ENCODE assay signal across 7 mouse cellular contexts in genomic region chr13:37826994-37827262, GRCm38 (mm10). TPM values are rescaled to one million over a fixed set of nuclear protein-coding genes. Genes with fewer than 3 reads are reported as not detected.
DNase-seq lines count a peak whose midpoint lies in the region; ATAC-seq lines count a peak whose summit lies in the region.

No protein-coding gene starts in this region.

- peak overlapping the region; percentile 95 for H3K4me3 ChIP-seq in lung, embryonic 16.5 days (ENCODE audit: low read length)
- peak overlapping the region; percentile 85 for H3K4me3 ChIP-seq in forebrain, embryonic 10.5 days
- peak overlapping the region; percentile 82 for H3K4me3 ChIP-seq in limb, embryonic 13.5 days
- H3K4me3 ChIP-seq in stomach, embryonic 15.5 days (replicated peaks) = peak overlapping the region; percentile 89

- H3K27me3 ChIP-seq in lung, embryonic 16.5 days (ENCODE audit: control insufficient read depth, insufficient read depth, low read depth, low read length) = no peaks in the 10 kb centered on the region
- H3K27me3 ChIP-seq in forebrain, embryonic 10.5 days (ENCODE audit: poor library complexity, severe bottlenecking) = peaks cover 67% of the 10 kb centered on the region
- H3K27me3 ChIP-seq in limb, embryonic 13.5 days = no peaks in the 10 kb centered on the region
- no peaks in the 10 kb centered on the region for H3K27me3 ChIP-seq in stomach, embryonic 15.5 days (replicated peaks)

- H3K9me3 ChIP-seq in lung, embryonic 16.5 days (ENCODE audit: control insufficient read depth, low read length) = no peaks in the 10 kb centered on the region
- no peaks in the 10 kb centered on the region for H3K9me3 ChIP-seq in forebrain, embryonic 10.5 days
- H3K9me3 ChIP-seq in limb, embryonic 13.5 days = no peaks in the 10 kb centered on the region
- H3K9me3 ChIP-seq in stomach, embryonic 15.5 days = no peaks in the 10 kb centered on the region

- H3K4me1 ChIP-seq in lung, embryonic 16.5 days (replicated peaks; ENCODE audit: control insufficient read depth, insufficient read depth, low read length) = peaks cover 35% of the 10 kb centered on the region
- peaks cover 68% of the 10 kb centered on the region for H3K4me1 ChIP-seq in forebrain, embryonic 10.5 days
- H3K4me1 ChIP-seq in limb, embryonic 13.5 days = peaks cover 42% of the 10 kb centered on the region
- H3K4me1 ChIP-seq in stomach, embryonic 15.5 days = peaks cover 25% of the 10 kb centered on the region

- H3K27ac ChIP-seq in lung, embryonic 16.5 days (ENCODE audit: low read length) = peak overlapping the region; percentile 97
- peak overlapping the region; percentile 93 for H3K27ac ChIP-seq in forebrain, embryonic 10.5 days
- peak overlapping the region; percentile 87 for H3K27ac ChIP-seq in limb, embryonic 13.5 days
- peak overlapping the region; percentile 94 for H3K27ac ChIP-seq in stomach, embryonic 15.5 days

- no peak for DNase-seq in lung, postnatal 10 days
- no peak for DNase-seq in forebrain, embryonic 10.5 days (ENCODE audit: extremely low spot score, low spot score)
- DNase-seq in c-Kit-positive CD71-positive TER-119-positive erythroid progenitor cells, embryonic 14.5 days (ENCODE audit: low spot score) = no peak
- DNase-seq in adrenal gland, postnatal 36 days = no peak

- peak overlapping the region; percentile 87 for H3K4me2 ChIP-seq in lung, embryonic 16.5 days (ENCODE audit: low read depth, low read length)
- H3K4me2 ChIP-seq in limb, embryonic 13.5 days (replicated peaks) = peak overlapping the region; percentile 95
- peak overlapping the region; percentile 95 for H3K4me2 ChIP-seq in stomach, embryonic 15.5 days

- no peak for ATAC-seq in lung, embryonic 16.5 days (ENCODE audit: low read depth)
- ATAC-seq in limb, embryonic 13.5 days (ENCODE audit: low FRiP score, low read depth) = no peak
- peak; percentile 28 for ATAC-seq in stomach, embryonic 15.5 days (ENCODE audit: insufficient read depth, low FRiP score, low read depth)

- H3K36me3 ChIP-seq in lung, embryonic 16.5 days (ENCODE audit: control insufficient read depth, insufficient read depth, low read length) = no peaks in the 10 kb centered on the region
- no peaks in the 10 kb centered on the region for H3K36me3 ChIP-seq in forebrain, embryonic 10.5 days (replicated peaks)
- no peaks in the 10 kb centered on the region for H3K36me3 ChIP-seq in limb, embryonic 13.5 days
- H3K36me3 ChIP-seq in stomach, embryonic 15.5 days = no peaks in the 10 kb centered on the region

- WGBS in lung, embryonic 16.5 days = 1% methylated on average over 31 of the region's 36 CpGs
- WGBS in forebrain, embryonic 10.5 days = under 1% methylated on average over 36 of the region's 36 CpGs
- WGBS in limb, embryonic 13.5 days = 0% methylated on average over 34 of the region's 36 CpGs
- WGBS in stomach, embryonic 15.5 days = under 1% methylated on average over 35 of the region's 36 CpGs

- peak overlapping the region; percentile 93 for H3K9ac ChIP-seq in lung, embryonic 16.5 days (ENCODE audit: low read length)
- H3K9ac ChIP-seq in limb, embryonic 13.5 days = peak overlapping the region; percentile 88
- H3K9ac ChIP-seq in stomach, embryonic 15.5 days = peak overlapping the region; percentile 80

RNA-seq across cellular contexts. Expression of gene Rreb1, which starts 48.7 kb away (rescaled TPM):
- 17.3 and 20.6 TPM in 2 replicates for polyA plus RNA-seq in lung, embryonic 16.5 days (2015; fragmentation: Nextera tagmentation; extraction: Ambion mirVana)
- 5.5 and 6.6 TPM in 2 replicates for polyA plus RNA-seq in forebrain, embryonic 10.5 days (2016; fragmentation: Nextera tagmentation; extraction: Ambion mirVana)
- 10.0 and 11.4 TPM in 2 replicates for polyA plus RNA-seq in limb, embryonic 13.5 days (2015; fragmentation: Nextera tagmentation; extraction: Ambion mirVana)
- 12.8 and 16.0 TPM in 2 replicates for polyA plus RNA-seq in stomach, embryonic 15.5 days (2015; fragmentation: Nextera tagmentation; extraction: Ambion mirVana)
- total RNA-seq in adrenal gland, postnatal 36 days (2021) = 10 to 100 TPM; 54.1 to 71.5 TPM
